Mouse (Mus musculus) MEL (cell line): ENCODE results near the gene Hnrnph1. TPM values are rescaled to one million over a fixed set of nuclear protein-coding genes. Genes with fewer than 3 reads are reported as not detected.
A peak's percentile ranks its signal among the peaks of the same experiment; 100 is the strongest.

Experiments
- DNase-seq: peaks from one replicate; pipeline ENCODE4 v3.0.0; 2011; ENCODE audit warnings: low read depth, low spot score
- H3K27ac ChIP-seq: 2 replicates; pipeline ENCODE4 v1.5.1; 2012; ENCODE audit warnings: low read depth, mild to moderate bottlenecking, control low read depth, low read length, moderate library complexity; ENCODE audit not compliant: control insufficient read depth
- H3K27me3 ChIP-seq, 2 experiments: fragments of 150-350 bp in 1 of 2; sonication (generic) in 1 of 2; 2 replicates each; pipeline ENCODE4 v1.6.1; 2012; ENCODE audit warnings: low read length in 2 of 2, mild to moderate bottlenecking in 2 of 2, improper control_type of control experiment in 1 of 2, moderate library complexity in 1 of 2; ENCODE audit not compliant: insufficient read depth in 2 of 2, control insufficient read depth in 1 of 2
- H3K36me3 ChIP-seq, 2 experiments: 2 replicates each; pipeline ENCODE4 v1.6.1; 2012 to 2014; ENCODE audit warnings: low read length in 2 of 2, improper control_type of control experiment in 1 of 2, inconsistent platforms in 1 of 2, mild to moderate bottlenecking in 1 of 2; ENCODE audit not compliant: insufficient read depth in 2 of 2, control insufficient read depth in 1 of 2
- H3K4me1 ChIP-seq, 2 experiments: fragments of 150-350 bp in 1 of 2; sonication (generic) in 1 of 2; 2 replicates each; pipeline ENCODE4 v1.6.1; 2012; ENCODE audit warnings: low read length in 2 of 2, improper control_type of control experiment in 1 of 2, mild to moderate bottlenecking in 1 of 2; ENCODE audit not compliant: insufficient read depth in 2 of 2, control insufficient read depth in 1 of 2
- H3K4me3 ChIP-seq, 2 experiments: fragments of 150-350 bp in 1 of 2; sonication (generic) in 1 of 2; 2 replicates each; pipeline ENCODE4 v1.5.1; 2012; ENCODE audit warnings: low read depth in 2 of 2, low read length in 2 of 2, mild to moderate bottlenecking in 2 of 2, moderate library complexity in 2 of 2, control low read depth in 1 of 2, improper control_type of control experiment in 1 of 2; ENCODE audit not compliant: control insufficient read depth in 1 of 2, insufficient read depth in 1 of 2
- H3K79me2 ChIP-seq: 2 replicates; pipeline ENCODE4 v1.6.1; 2012; ENCODE audit warnings: mild to moderate bottlenecking, low read length, moderate library complexity; ENCODE audit not compliant: control insufficient read depth, poor library complexity, insufficient read depth
- H3K9ac ChIP-seq: 2 replicates; pipeline ENCODE4 v1.6.1; 2012; ENCODE audit warnings: low read depth, mild to moderate bottlenecking, control low read depth, low read length, moderate library complexity; ENCODE audit not compliant: control insufficient read depth, poor library complexity, severe bottlenecking
- H3K9me3 ChIP-seq: fragments of 150-350 bp; sonication (generic); replicated peaks from 2 replicates; pipeline ENCODE4 v1.6.1; 2012; ENCODE audit warnings: mild to moderate bottlenecking, low read length, improper control_type of control experiment, moderate library complexity; ENCODE audit not compliant: insufficient read depth
- BHLHE40 ChIP-seq: IDR thresholded peaks from 2 replicates; pipeline ENCODE4 v1.6.1; 2012; ENCODE audit warnings: low read depth, mild to moderate bottlenecking, inconsistent platforms, low read length, improper control_type of control experiment, borderline replicate concordance
- CHD1 ChIP-seq: IDR thresholded peaks from 2 replicates; pipeline ENCODE4 v1.6.1; 2012; ENCODE audit warnings: low read depth, mild to moderate bottlenecking, inconsistent platforms, low read length, improper control_type of control experiment
- CHD2 ChIP-seq: IDR thresholded peaks from 2 replicates; pipeline ENCODE4 v1.6.1; 2011; ENCODE audit warnings: low read length, improper control_type of control experiment
- CTCF ChIP-seq, 3 experiments: IDR thresholded peaks in 2 of 3; conservative IDR thresholded peaks in 1 of 3; 2 replicates each; pipeline ENCODE4 v1.5.1; 2011 to 2012; ENCODE audit warnings: low read length in 3 of 3, low read depth in 2 of 3, mild to moderate bottlenecking in 2 of 3, improper control_type of control experiment in 1 of 3, inconsistent platforms in 1 of 3, mixed read lengths in 1 of 3, moderate library complexity in 1 of 3; ENCODE audit not compliant: control insufficient read depth in 1 of 3, insufficient read depth in 1 of 3, poor library complexity in 1 of 3, severe bottlenecking in 1 of 3
- ELF1 ChIP-seq: IDR thresholded peaks from 2 replicates; pipeline ENCODE4 v1.6.1; 2014; ENCODE audit warnings: low read depth, mild to moderate bottlenecking, inconsistent platforms, low read length, improper control_type of control experiment, moderate library complexity
- EP300 ChIP-seq, 2 experiments: IDR thresholded peaks; 2 replicates each; pipeline ENCODE4 v1.6.1; 2011; ENCODE audit warnings: improper control_type of control experiment in 2 of 2, low read length in 2 of 2, low read depth in 1 of 2, mild to moderate bottlenecking in 1 of 2
- HCFC1 ChIP-seq: IDR thresholded peaks from 2 replicates; pipeline ENCODE4 v1.6.1; 2012; ENCODE audit warnings: low read depth, mild to moderate bottlenecking, inconsistent platforms, low read length, improper control_type of control experiment, moderate library complexity
- KAT2A ChIP-seq: conservative IDR thresholded peaks from 2 replicates; pipeline ENCODE4 v1.6.1; 2012; ENCODE audit warnings: low read depth, low read length, improper control_type of control experiment, inconsistent platforms
- MAFK ChIP-seq: IDR thresholded peaks from 2 replicates; pipeline ENCODE4 v1.6.1; 2011; ENCODE audit warnings: low read depth, mild to moderate bottlenecking, low read length, improper control_type of control experiment, borderline replicate concordance
- MAZ ChIP-seq: IDR thresholded peaks from 2 replicates; pipeline ENCODE4 v1.6.1; 2012; ENCODE audit warnings: low read depth, mild to moderate bottlenecking, inconsistent platforms, low read length, improper control_type of control experiment
- MXI1 ChIP-seq: IDR thresholded peaks from 2 replicates; pipeline ENCODE4 v1.6.1; 2011; ENCODE audit warnings: mild to moderate bottlenecking, low read depth, low read length, improper control_type of control experiment
- MYB ChIP-seq: IDR thresholded peaks from 2 replicates; pipeline ENCODE4 v1.6.1; 2011; ENCODE audit warnings: mild to moderate bottlenecking, low read depth, low read length, improper control_type of control experiment
- MYC ChIP-seq: IDR thresholded peaks from 2 replicates; pipeline ENCODE4 v1.6.1; 2011; ENCODE audit warnings: low read depth, mild to moderate bottlenecking, low read length, improper control_type of control experiment, moderate library complexity
- NRF1 ChIP-seq: IDR thresholded peaks from 2 replicates; pipeline ENCODE4 v1.6.1; 2014; ENCODE audit warnings: low read depth, mild to moderate bottlenecking, inconsistent platforms, low read length, improper control_type of control experiment, moderate library complexity; ENCODE audit not compliant: poor library complexity, insufficient read depth, severe bottlenecking
- RCOR1 ChIP-seq: IDR thresholded peaks from 2 replicates; pipeline ENCODE4 v1.6.1; 2012; ENCODE audit warnings: low read depth, mild to moderate bottlenecking, inconsistent platforms, low read length, improper control_type of control experiment
- SIN3A ChIP-seq: IDR thresholded peaks from 2 replicates; pipeline ENCODE4 v1.6.1; 2012; ENCODE audit warnings: low read length, improper control_type of control experiment, inconsistent platforms
- SMC3 ChIP-seq: IDR thresholded peaks from 2 replicates; pipeline ENCODE4 v1.6.1; 2011; ENCODE audit warnings: low read depth, low read length, improper control_type of control experiment
- UBTF ChIP-seq: IDR thresholded peaks from 2 replicates; pipeline ENCODE4 v1.6.1; 2012; ENCODE audit warnings: low read depth, mild to moderate bottlenecking, inconsistent platforms, low read length, improper control_type of control experiment, moderate library complexity, borderline replicate concordance; ENCODE audit not compliant: insufficient read depth
- ZKSCAN1 ChIP-seq: IDR thresholded peaks from 2 replicates; pipeline ENCODE4 v1.6.1; 2012; ENCODE audit warnings: low read depth, mild to moderate bottlenecking, inconsistent platforms, low read length, improper control_type of control experiment, moderate library complexity
- ZNF384 ChIP-seq: IDR thresholded peaks from 2 replicates; pipeline ENCODE4 v1.6.1; 2012; ENCODE audit warnings: low read depth, mild to moderate bottlenecking, inconsistent platforms, low read length, improper control_type of control experiment
- polyA plus RNA-seq, 2 experiments: library from polyadenylated mRNA; stranded (reverse) in 1 of 2; unstranded in 1 of 2; fragments of >175 nt in 1 of 2; fragments of >200 nt in 1 of 2; gene quantifications; 2 replicates each; pipeline versions ENCODE4 v1.2.1 to v1.2.4; 2012; ENCODE audit warnings: low replicate concordance in 2 of 2, low read depth in 1 of 2; ENCODE audit not compliant: insufficient read length in 2 of 2, insufficient read depth in 1 of 2, missing spikeins in 1 of 2
- total RNA-seq: library from RNA; depleted of rRNA; stranded (reverse); fragments of 300-350 nt; gene quantifications from 2 replicates; pipeline ENCODE4 v1.2.3, GENCODE M21; 2012

Hnrnph1 gene
- total and polyA plus RNA-seq, 3 experiments: 227 to 552 (median 425) TPM

DNA sequence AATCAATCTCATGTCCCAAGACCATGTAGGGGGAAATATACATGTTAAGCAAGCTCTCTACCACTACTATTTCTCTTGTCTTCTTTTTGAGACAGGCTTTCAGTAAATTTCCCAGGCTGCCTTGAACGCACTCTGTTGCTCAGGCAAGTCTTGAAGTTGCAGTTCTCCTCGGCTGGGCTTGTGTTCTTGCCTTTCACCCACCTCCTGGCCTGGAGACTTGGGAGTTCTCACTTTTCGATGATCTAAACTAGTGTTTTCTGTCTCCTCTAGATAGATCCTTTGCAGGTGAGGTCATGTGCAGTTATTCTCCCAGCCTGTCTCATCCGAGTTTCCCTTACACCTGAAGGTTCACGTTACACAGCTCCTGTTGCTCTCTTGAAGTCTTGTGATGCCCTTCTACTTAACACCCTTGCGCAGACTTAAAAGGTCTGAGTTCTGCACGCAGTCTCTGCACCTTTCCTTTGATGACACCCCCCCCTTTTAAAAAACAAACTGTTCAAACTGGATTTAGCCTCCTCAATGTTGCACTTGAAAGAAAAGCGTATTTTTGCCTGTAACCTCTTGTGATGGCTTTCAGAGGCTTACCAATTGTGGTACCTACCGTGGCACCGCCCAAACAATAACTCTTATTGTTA is 517 bp upstream of the Hnrnph1 start:
- Histone ChIP-seq H3K4me1 (peaks cover 3 to 15% of the 10 kb centered on the region in 2 experiments; a peak in 3 of 4 replicates), H3K36me3 (peaks cover 26 to 27% of the 10 kb centered on the region in 2 experiments), H3K9ac (peak overlapping the region; percentile 91), H3K27ac (peak overlapping the region; percentile 98), H3K9me3 (no peaks in the 10 kb centered on the region), H3K27me3 (no peaks in the 10 kb centered on the region), H3K4me3 (peak overlapping the region; percentile 68 to 69), H3K79me2 (peaks cover 28% of the 10 kb centered on the region)
- TF ChIP-seq MYC (0 out of 2 replicates have a peak, but pooled peaks have one; percentile 11), CHD2 (no peak)
- peak; percentile 60 for DNase-seq

DNA sequence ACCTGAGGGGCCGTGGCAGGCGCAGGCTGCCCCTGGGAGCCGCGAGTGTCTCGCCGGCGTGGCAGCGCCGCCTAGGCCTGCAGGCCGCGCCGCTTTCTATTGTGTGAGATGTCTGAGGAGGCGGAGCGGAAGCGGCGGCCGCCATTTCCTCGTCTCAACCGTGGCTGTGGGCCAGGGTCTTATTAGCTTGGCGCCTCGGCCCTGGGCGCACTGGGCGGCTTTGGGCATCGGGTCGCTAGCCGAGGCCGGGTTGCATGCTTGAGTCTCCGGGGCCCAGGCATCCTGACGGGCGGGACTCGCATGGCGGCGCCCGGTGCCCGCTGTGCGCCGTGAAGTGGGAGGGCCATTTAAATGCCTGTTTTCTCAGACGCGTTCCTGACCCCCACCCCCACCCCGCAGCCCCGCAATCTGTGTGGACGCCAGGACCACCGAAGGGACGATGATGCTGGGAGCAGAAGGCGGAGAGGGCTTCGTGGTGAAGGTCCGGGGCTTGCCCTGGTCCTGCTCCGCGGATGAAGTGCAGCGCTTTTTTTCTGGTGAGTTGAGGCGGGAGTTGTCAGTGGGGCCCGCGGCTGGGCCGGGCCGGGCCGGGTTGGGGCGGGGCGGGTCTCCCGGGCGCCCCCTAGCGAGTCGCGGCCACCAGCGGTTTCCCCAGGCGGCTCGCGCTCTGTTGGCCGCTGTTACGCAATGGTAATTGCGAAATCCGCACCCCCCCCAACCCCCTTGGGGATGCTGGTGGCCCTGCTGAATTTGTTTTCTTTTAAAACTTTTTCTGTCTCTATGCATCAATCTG is 1.3 kb downstream of the Hnrnph1 start:
- peak; percentile 83 for DNase-seq

More for the DNA sequence above, 1.3 kb downstream of the Hnrnph1 start:
- peaks cover 0 to 15% of the 10 kb centered on the region in 2 experiments; a peak in 3 of 4 replicates for H3K4me1 ChIP-seq
- TF ChIP-seq MYB (no peak), ELF1 (peak; percentile 46), UBTF (peak; percentile 94; the same call in 1 of the 2 replicates), MXI1 (peak; percentile 66; the same call in 1 of the 2 replicates), NRF1 (0 out of 2 replicates have a peak, but pooled peaks have one; percentile 22), HCFC1 (peak; percentile 34; the same call in 1 of the 2 replicates), BHLHE40 (no peak), ZNF384 (no peak), MAZ (peak; percentile 82; the same call in 1 of the 2 replicates), ZKSCAN1 (0 out of 2 replicates have a peak, but pooled peaks have one; percentile 12), RCOR1 (peak; percentile 50), CHD1 (peak; percentile 49; the same call in 1 of the 2 replicates), MAFK (no peak), CTCF (IDR thresholded peaks at IDR 0.05 in 2 of 3, conservative IDR thresholded peaks at IDR 0.05 in 1 of 3; ENCODE audit: control insufficient read depth in 1 of 3, insufficient read depth in 1 of 3, low read depth in 2 of 3, low read length in 3 of 3, poor library complexity in 1 of 3, severe bottlenecking in 1 of 3) (peak; percentile 36 to 92 (median 79); a peak in 5 of 6 replicates), EP300 (IDR thresholded peaks at IDR 0.05; ENCODE audit: low read depth in 1 of 2, low read length in 2 of 2) (peak in 1 of 2 experiments; percentile 25; a peak in 1 of 4 replicates), SIN3A (peak; percentile 80), KAT2A (no peak; the same call in none of the 2 replicates), SMC3 (peak; percentile 48)
- no peaks in the 10 kb centered on the region for H3K9me3 ChIP-seq
- peak overlapping the region; percentile 62 to 93 for H3K4me3 ChIP-seq
- peaks cover 37 to 45% of the 10 kb centered on the region in 2 experiments for H3K36me3 ChIP-seq
- peaks cover 31% of the 10 kb centered on the region for H3K79me2 ChIP-seq
- peak overlapping the region; percentile 99 for H3K27ac ChIP-seq
- no peaks in the 10 kb centered on the region for H3K27me3 ChIP-seq
- H3K9ac ChIP-seq: peak overlapping the region; percentile 98
